Mouse (Mus musculus) olfactory bulb, adult 2 months (tissue): ENCODE results near the gene Ccr4. TPM values are rescaled to one million over a fixed set of nuclear protein-coding genes. Genes with fewer than 3 reads are reported as not detected.
"Not testable (repeated sequence)": the region's sequence is repeated elsewhere in the genome, so short reads cannot be mapped to it uniquely, and the experiment has no call there.

Experiments used
- H3K27ac ChIP-seq: fragments of 200-500 bp; 2 replicates; pipeline ENCODE4 v1.5.1; 2012; ENCODE audit warnings: low read depth, low read length; ENCODE audit not compliant: insufficient read depth
- H3K4me1 ChIP-seq: fragments of 200-500 bp; 2 replicates; pipeline ENCODE4 v1.6.1; 2012; ENCODE audit warnings: low read length; ENCODE audit not compliant: control insufficient read depth, insufficient read depth
- H3K4me3 ChIP-seq: fragments of 200-500 bp; 2 replicates; pipeline ENCODE4 v1.5.1; 2012; ENCODE audit warnings: mild to moderate bottlenecking, low read depth, low read length, moderate library complexity; ENCODE audit not compliant: insufficient read depth
- CTCF ChIP-seq: fragments of 200-500 bp; IDR thresholded peaks from 2 replicates; pipeline ENCODE4 v1.5.1; 2012; ENCODE audit warnings: low read depth, mild to moderate bottlenecking, low read length, moderate library complexity; ENCODE audit not compliant: insufficient read depth
- POLR2A ChIP-seq: fragments of 200-500 bp; IDR thresholded peaks from 2 replicates; pipeline ENCODE4 v1.6.1; 2012; ENCODE audit warnings: mild to moderate bottlenecking, low read depth, low read length, moderate library complexity; ENCODE audit not compliant: insufficient read depth
- WGBS: fragments of 180-500 bp; shearing (Covaris S2); methylation state at CpG from one replicate; pipeline ENCODE4 v1.1.7; 2018; 5-methylcytosine and 5-hydroxymethylcytosine counted together
- polyA plus RNA-seq: library from polyadenylated mRNA; stranded (reverse); fragments of >200 nt; gene quantifications from 2 replicates; pipeline ENCODE4 v1.2.4, GENCODE M21; 2012; ENCODE audit warnings: low replicate concordance; ENCODE audit not compliant: missing spikeins, insufficient read depth, insufficient read length

The Ccr4 gene
- polyA plus RNA-seq, 1 experiment: not detected

GRCm38 (mm10) chr9:114525891-114526290 is 21.2 kb upstream of the Ccr4 start:
- Histone ChIP-seq H3K4me1 (peaks cover 9% of the 10 kb centered on the region; the same call in 1 of the 2 replicates), H3K4me3 (no peak overlapping the region), H3K27ac (no peak overlapping the region)
- no peak for TF ChIP-seq POLR2A
- TF ChIP-seq CTCF: no peak
- WGBS: 34% methylated on average over 8 of the region's 8 CpGs

- Histone ChIP-seq H3K4me3 (no peak overlapping the region), H3K4me1 (peaks cover 9% of the 10 kb centered on the region; the same call in 1 of the 2 replicates), H3K27ac (no peak overlapping the region)
- TF ChIP-seq CTCF (no peak), POLR2A (no peak)
- 91% methylated on average over 14 of the region's 15 CpGs for WGBS
These were observed 20.4 kb upstream of the Ccr4 start for GRCm38 (mm10) chr9:114525073-114525633.

DNA sequence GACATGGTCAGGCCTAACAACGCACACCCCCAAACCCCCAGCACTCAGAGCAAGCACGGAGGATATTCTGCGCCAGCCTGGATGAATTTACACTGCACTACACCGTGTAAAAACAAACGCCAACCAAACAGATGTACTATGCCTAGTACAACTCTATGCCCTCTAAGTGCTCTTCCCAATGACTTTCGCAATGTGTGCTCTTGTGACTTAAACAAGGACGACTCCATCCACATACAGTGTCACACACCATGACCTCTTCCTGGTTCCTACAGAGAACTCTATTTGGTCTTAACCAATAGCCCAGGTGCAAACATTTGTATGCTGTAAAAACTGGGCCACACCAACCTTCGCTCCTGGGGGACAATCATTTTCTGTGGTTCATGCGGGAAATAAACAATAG is 17.8 kb upstream of the Ccr4 start:
- H3K4me3 ChIP-seq: no peak overlapping the region
- H3K27ac ChIP-seq: no peak overlapping the region
- H3K4me1 ChIP-seq: peaks cover 6% of the 10 kb centered on the region; the same call in 1 of the 2 replicates
- WGBS: 95% methylated on average over 9 of the region's 9 CpGs
- no peak for TF ChIP-seq POLR2A
- TF ChIP-seq CTCF: no peak

DNA sequence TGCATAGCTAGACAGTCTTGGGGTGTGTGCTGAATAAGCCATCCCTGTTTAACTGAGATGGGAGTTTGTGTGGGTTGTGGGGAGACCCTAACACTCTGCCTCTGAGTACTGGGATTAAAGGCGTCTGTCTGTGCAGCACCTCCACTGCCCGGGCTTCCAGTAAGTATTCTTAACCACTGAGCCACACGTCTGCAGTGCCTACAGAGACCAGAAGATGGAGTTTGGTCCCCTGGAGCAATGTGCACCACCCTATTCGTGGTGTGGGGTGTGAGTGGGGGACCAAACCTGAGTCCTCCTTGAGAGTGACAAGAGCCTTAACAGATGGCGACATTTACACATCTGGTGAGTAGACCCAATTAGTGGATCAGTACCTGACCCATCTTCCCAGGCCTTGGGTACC is 17.3 kb upstream of the Ccr4 start:
- H3K4me3 ChIP-seq: no peak overlapping the region
- no peak overlapping the region for H3K27ac ChIP-seq
- 66% methylated on average over 5 of the region's 5 CpGs for WGBS
- H3K4me1 ChIP-seq: peaks cover 3% of the 10 kb centered on the region; the same call in 1 of the 2 replicates
- TF ChIP-seq POLR2A: no peak
- TF ChIP-seq CTCF: no peak

DNA sequence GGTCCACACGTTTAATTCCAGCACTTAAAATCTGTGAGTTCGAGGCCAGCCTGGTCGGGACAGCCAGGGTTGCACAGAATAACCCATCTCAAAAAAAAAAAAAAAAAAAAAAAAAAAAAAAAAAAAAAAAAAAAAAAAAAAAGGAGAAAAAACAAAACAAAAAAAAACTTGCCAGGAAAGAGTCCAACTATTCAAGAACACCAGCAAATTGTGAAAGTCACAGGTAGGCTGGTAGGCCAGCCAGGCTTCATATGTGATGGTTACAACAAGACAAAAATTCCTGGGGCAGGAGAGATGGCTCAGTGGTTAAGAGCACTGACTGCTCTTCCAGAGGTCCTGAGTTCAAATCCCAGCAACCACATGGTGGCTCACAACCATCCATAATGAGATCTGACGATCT is 15.8 kb upstream of the Ccr4 start:
- not testable (repeated sequence) for H3K4me1 ChIP-seq, H3K27ac ChIP-seq, H3K4me3 ChIP-seq
- 84% methylated on average over 4 of the region's 4 CpGs for WGBS

GRCm38 (mm10) chr9:114518812-114519477 is 14.2 kb upstream of the Ccr4 start:
- Histone ChIP-seq H3K27ac (no peak overlapping the region), H3K4me1 (peaks cover 3% of the 10 kb centered on the region; the same call in 1 of the 2 replicates), H3K4me3 (no peak overlapping the region)
- WGBS: 74% methylated on average over 9 of the region's 9 CpGs
- TF ChIP-seq CTCF: no peak
- TF ChIP-seq POLR2A: no peak

DNA sequence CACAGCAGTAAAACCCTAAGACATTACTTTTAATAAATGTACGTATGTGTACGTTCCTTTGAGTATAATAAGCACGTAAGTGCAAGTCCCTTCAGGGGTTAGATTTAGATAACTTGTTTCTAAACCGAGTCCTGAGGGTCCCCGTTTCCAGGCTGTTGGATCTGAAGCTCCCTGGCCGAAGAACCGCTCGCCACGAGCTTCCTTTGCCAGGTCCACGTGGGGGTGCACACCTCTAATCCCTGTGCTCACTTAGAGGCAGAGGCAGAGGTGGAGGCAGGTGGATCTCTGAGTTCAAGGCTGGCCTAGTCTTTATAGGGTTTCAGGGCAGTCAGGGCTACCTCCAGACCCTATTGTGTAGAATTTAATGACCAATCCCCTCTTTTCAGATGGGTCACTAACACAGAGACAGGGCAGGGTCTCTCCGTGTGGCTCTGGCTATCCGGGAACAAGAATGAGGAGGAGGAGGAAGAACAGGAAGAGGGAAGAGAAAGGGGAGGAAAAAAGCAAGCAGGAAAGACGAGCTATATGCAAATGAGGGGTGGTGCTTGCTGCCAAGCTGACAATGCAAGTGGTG is 13.3 kb upstream of the Ccr4 start:
- no peak overlapping the region for H3K4me3 ChIP-seq
- TF ChIP-seq POLR2A (no peak), CTCF (no peak)
- peaks cover 3% of the 10 kb centered on the region; the same call in 1 of the 2 replicates for H3K4me1 ChIP-seq
- 79% methylated on average over 13 of the region's 13 CpGs for WGBS
- H3K27ac ChIP-seq: no peak overlapping the region

GRCm38 (mm10) chr9:114515364-114515763 is 10.6 kb upstream of the Ccr4 start, which contains the start of gene C130032M10Rik:
Gene C130032M10Rik, plus strand, starts transcription at chr9:114515697.
- TF ChIP-seq CTCF (no peak), POLR2A (no peak)
- H3K27ac ChIP-seq: no peak within 1 kb of the TSS
- no peak within 1 kb of the TSS for H3K4me3 ChIP-seq
- peaks cover 3% of the 10 kb centered on the region; the same call in 1 of the 2 replicates for H3K4me1 ChIP-seq
- WGBS: 42% methylated on average over 11 of the region's 11 CpGs

- H3K27ac ChIP-seq: no peak overlapping the region
- H3K4me3 ChIP-seq: no peak overlapping the region
- TF ChIP-seq POLR2A (no peak), CTCF (no peak)
- WGBS: 98% methylated on average over 21 of the region's 21 CpGs
- H3K4me1 ChIP-seq: peaks cover 3% of the 10 kb centered on the region; the same call in 1 of the 2 replicates
These were observed 8.1 kb upstream of the Ccr4 start for GRCm38 (mm10) chr9:114512831-114513230.

GRCm38 (mm10) chr9:114509785-114510184 is 5.1 kb upstream of the Ccr4 start:
- Histone ChIP-seq H3K4me3 (no peak overlapping the region), H3K4me1 (no peaks in the 10 kb centered on the region), H3K27ac (no peak overlapping the region)
- WGBS: 96% methylated on average over 9 of the region's 9 CpGs
- no peak for TF ChIP-seq POLR2A
- TF ChIP-seq CTCF: no peak
